Mouse (Mus musculus) forebrain, embryonic 11.5 days (tissue): Measurements from ENCODE around the gene Asb8. TPM values are rescaled to one million over a fixed set of nuclear protein-coding genes. Genes with fewer than 3 reads are reported as not detected.

Experiments
- ATAC-seq: fragments of 200-750 bp; cut with Nextera tagmentation; replicated peaks from 2 replicates; pipeline ENCODE4 v1.8.0; 2017; ENCODE audit warnings: moderate TSS enrichment; ENCODE audit not compliant: low FRiP score
- DNase-seq: peaks from one replicate; pipeline ENCODE4 v3.0.0-alpha.2; 2017; ENCODE audit warnings: low spot score
- H3K27ac ChIP-seq: fragments of 300-500 bp; sonication (generic); 2 replicates; pipeline ENCODE4 v1.5.1; 2014; ENCODE audit warnings: low read depth, low read length
- H3K27me3 ChIP-seq: fragments of 300-500 bp; sonication (generic); 2 replicates; pipeline ENCODE4 v1.6.1; 2014; ENCODE audit warnings: mild to moderate bottlenecking, low read length, mixed read lengths; ENCODE audit not compliant: control insufficient read depth, insufficient read depth
- H3K36me3 ChIP-seq: fragments of 300-500 bp; sonication (generic); 2 replicates; pipeline ENCODE4 v1.6.1; 2014; ENCODE audit warnings: mild to moderate bottlenecking, low read length, moderate library complexity, mixed read lengths; ENCODE audit not compliant: control insufficient read depth, insufficient read depth
- H3K4me1 ChIP-seq: fragments of 300-500 bp; sonication (generic); replicated peaks from 2 replicates; pipeline ENCODE4 v1.6.1; 2014; ENCODE audit warnings: low read length, mixed read lengths; ENCODE audit not compliant: control insufficient read depth, insufficient read depth
- H3K4me2 ChIP-seq: fragments of 300-500 bp; sonication (generic); 2 replicates; pipeline ENCODE4 v1.6.1; 2014; ENCODE audit warnings: low read depth, mild to moderate bottlenecking, low read length, moderate library complexity, mixed read lengths; ENCODE audit not compliant: severe bottlenecking
- H3K4me3 ChIP-seq: fragments of 300-500 bp; sonication (generic); 2 replicates; pipeline ENCODE4 v1.5.1; 2014; ENCODE audit warnings: low read depth, low read length
- H3K9ac ChIP-seq: fragments of 300-500 bp; sonication (generic); 2 replicates; pipeline ENCODE4 v1.6.1; 2014; ENCODE audit warnings: low read length
- H3K9me3 ChIP-seq: fragments of 300-500 bp; sonication (generic); 2 replicates; pipeline ENCODE4 v1.6.1; 2016; ENCODE audit warnings: low read length, mixed read lengths; ENCODE audit not compliant: control insufficient read depth
- WGBS: fragments of 180-500 bp; shearing (Covaris S2); extraction: QIAGEN DNeasy Blood & Tissue Kit; methylation state at CpG from one replicate; pipeline ENCODE4 v1.1.7; 2014; 5-methylcytosine and 5-hydroxymethylcytosine counted together
- polyA plus RNA-seq: library from polyadenylated mRNA; unstranded; fragments of >200 nt; fragmentation: Nextera tagmentation; extraction: Ambion mirVana; gene quantifications from 2 replicates; pipeline ENCODE4 v1.2.1, GENCODE M21; 2014

Gene Asb8
- polyA plus RNA-seq, 1 experiment from 2014 or later, result 47.4 TPM

DNA sequence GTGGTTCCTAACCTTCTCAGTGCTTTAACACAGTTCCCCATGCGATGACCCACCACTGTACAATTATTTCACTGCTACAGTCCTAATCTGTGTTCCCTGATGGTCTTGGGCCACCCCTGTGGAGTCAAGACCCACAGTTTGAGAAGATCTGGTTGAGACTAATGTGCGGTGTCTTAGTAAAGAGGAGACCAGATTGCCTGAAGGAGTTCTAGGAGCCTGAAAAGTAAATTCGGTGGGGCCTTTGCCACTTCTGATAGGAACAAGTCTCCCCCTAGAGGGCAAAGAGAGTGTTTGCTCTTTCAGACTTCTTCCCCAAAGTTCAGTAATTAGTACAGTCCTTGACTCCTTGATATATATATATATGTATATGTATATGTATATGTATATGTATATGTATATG, 11.8 kb downstream of the Asb8 start:
- no peak for DNase-seq
- H3K27ac ChIP-seq, result no peak overlapping the region
- no peaks in the 10 kb centered on the region for H3K9me3 ChIP-seq
- H3K4me2 ChIP-seq, result no peak overlapping the region
- H3K36me3 ChIP-seq, result no peaks in the 10 kb centered on the region
- H3K27me3 ChIP-seq, result no peaks in the 10 kb centered on the region
- H3K9ac ChIP-seq, result no peak overlapping the region
- H3K4me1 ChIP-seq, result no peaks in the 10 kb centered on the region
- 33% methylated on average over 3 of the region's 3 CpGs for WGBS
- ATAC-seq, result no peak
- no peak overlapping the region for H3K4me3 ChIP-seq

DNA sequence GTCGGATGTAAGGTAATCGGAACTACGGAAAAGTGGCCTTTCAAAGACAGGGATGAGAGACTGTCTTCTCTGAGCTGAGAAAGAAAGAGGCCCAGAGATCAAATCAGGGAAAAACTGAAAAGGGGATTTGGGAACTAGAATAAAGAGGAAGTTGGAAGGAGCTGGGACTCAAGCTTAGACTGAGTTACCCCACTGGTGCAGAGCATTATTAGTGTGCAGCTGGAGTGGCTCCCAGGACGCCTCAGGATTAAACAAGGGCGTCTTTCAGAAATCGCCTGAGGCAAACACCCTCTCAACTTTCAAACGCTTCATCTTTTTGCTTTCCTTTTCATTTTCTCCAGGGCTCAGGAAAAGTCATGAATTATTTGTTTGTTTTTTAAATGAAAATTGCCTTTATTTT, 12.5 kb downstream of the Asb8 start:
- no peaks in the 10 kb centered on the region for H3K9me3 ChIP-seq
- no peak overlapping the region for H3K27ac ChIP-seq
- no peak for ATAC-seq
- H3K4me2 ChIP-seq, result no peak overlapping the region
- H3K4me1 ChIP-seq, result no peaks in the 10 kb centered on the region
- 64% methylated on average over 7 of the region's 7 CpGs for WGBS
- DNase-seq, result no peak
- no peak overlapping the region for H3K9ac ChIP-seq
- H3K4me3 ChIP-seq, result no peak overlapping the region
- no peaks in the 10 kb centered on the region for H3K36me3 ChIP-seq
- no peaks in the 10 kb centered on the region for H3K27me3 ChIP-seq

DNA sequence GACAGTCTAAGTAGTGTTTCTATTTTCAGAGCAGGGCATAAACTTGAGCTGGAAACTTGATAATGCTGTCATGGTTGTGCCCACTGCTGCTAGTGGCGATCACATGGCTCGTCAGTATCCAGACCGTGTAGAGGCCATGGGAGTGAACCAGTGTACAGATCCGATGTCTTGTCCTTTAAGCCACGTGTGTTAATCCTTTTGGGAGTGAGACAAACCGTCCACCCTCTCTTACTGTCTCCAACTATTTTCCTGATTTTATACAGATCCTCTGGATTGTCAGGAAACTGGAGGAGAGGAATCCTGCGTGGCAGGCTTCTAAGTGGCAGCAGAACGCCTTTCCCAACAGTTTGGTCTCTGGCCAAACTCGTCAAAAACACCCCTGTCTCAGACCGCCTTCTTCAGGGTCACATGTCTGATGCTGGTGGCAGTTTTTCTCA, 16.2 kb downstream of the Asb8 start:
- Histone ChIP-seq H3K27me3 (no peaks in the 10 kb centered on the region), H3K36me3 (no peaks in the 10 kb centered on the region), H3K4me3 (no peak overlapping the region), H3K4me1 (peaks cover 3% of the 10 kb centered on the region; the same call in 1 of the 2 replicates), H3K27ac (no peak overlapping the region), H3K9me3 (no peaks in the 10 kb centered on the region), H3K9ac (no peak overlapping the region), H3K4me2 (no peak overlapping the region)
- DNase-seq (no peak), ATAC-seq (no peak)
- 81% methylated on average over 10 of the region's 10 CpGs for WGBS

DNA sequence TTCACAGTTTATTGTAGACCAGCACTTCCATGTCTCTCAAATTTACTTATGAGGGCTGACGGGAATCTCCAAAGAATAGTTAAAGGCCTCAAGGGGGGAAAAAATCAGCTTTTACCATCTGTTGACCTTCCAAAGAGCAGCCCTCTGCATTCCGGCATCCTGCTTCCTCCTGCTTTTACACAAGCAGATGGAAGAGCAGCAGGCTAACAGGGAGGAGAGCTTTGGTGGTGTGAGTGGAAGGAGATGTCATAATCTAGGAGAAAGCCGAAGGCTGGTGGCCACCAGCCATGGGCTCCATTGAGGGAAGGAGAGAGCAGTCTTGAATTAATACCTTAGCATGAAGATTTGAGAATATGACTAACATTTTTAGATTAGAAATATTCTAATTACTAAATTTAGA, 17.1 kb downstream of the Asb8 start:
- DNase-seq, result no peak
- no peaks in the 10 kb centered on the region for H3K9me3 ChIP-seq
- H3K36me3 ChIP-seq, result no peaks in the 10 kb centered on the region
- H3K4me3 ChIP-seq, result no peak overlapping the region
- no peak for ATAC-seq
- H3K9ac ChIP-seq, result no peak overlapping the region
- H3K4me1 ChIP-seq, result peaks cover 3% of the 10 kb centered on the region; the same call in 1 of the 2 replicates
- WGBS, result 92% methylated on average over 3 of the region's 3 CpGs
- no peak overlapping the region for H3K4me2 ChIP-seq
- H3K27ac ChIP-seq, result no peak overlapping the region
- no peaks in the 10 kb centered on the region for H3K27me3 ChIP-seq

- WGBS, result 1% methylated on average over 38 of the region's 38 CpGs
- Histone ChIP-seq H3K27ac (0 out of 2 replicates have a peak overlapping the region, but pooled peaks have one; percentile 6), H3K9me3 (no peaks in the 10 kb centered on the region), H3K4me3 (peak overlapping the region; percentile 94), H3K4me2 (peak overlapping the region; percentile 92), H3K27me3 (no peaks in the 10 kb centered on the region), H3K9ac (peak overlapping the region; percentile 91), H3K4me1 (peaks cover 3% of the 10 kb centered on the region; the same call in 1 of the 2 replicates), H3K36me3 (no peaks in the 10 kb centered on the region)
- ATAC-seq (peak; percentile 97), DNase-seq (peak; percentile 97)
Measured at GRCm38 (mm10) chr15:98145559-98146181, 19.8 kb downstream of the Asb8 start.

DNA sequence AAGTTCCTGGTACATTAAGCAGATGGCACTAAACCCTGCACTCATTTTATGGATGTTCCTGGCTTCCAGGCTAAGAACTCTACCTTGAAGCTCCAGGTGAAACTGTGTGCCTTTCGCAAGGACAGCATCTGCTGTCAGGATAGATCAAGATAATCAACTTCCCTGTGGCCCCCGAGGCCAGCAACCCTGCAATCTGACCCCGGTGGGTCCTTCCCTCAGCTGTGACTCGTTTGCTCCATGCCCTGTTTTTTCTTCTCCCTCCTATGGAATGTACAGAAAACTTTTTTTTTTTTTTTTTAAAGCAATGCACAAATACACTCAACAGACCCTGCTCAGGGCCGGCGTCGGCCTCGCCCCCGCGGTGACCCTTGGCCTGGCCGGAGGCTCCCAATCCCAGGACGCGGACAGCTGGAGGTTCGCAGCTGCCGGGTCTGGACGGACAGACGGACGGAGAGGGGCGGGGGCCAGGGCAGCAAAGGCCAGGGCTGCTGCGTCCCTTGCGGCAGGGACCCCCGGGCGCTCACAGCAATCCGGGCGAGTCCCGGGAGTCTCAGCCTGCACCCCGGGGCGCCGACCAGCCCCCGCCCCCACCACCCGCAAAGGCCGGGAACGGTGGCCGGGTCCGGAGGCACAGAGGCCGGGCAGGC, 20.4 kb downstream of the Asb8 start:
- 0 out of 2 replicates have a peak overlapping the region, but pooled peaks have one; percentile 6 for H3K27ac ChIP-seq
- H3K9me3 ChIP-seq, result no peaks in the 10 kb centered on the region
- no peak for DNase-seq
- peaks cover 3% of the 10 kb centered on the region; the same call in 1 of the 2 replicates for H3K4me1 ChIP-seq
- H3K4me2 ChIP-seq, result peak overlapping the region; percentile 92
- H3K36me3 ChIP-seq, result no peaks in the 10 kb centered on the region
- ATAC-seq, result peak; percentile 67; the same call in 1 of the 2 replicates
- H3K4me3 ChIP-seq, result peak overlapping the region; percentile 94
- no peaks in the 10 kb centered on the region for H3K27me3 ChIP-seq
- peak overlapping the region; percentile 91 for H3K9ac ChIP-seq
- WGBS, result under 1% methylated on average over 36 of the region's 36 CpGs

GRCm38 (mm10) chr15:98142515-98142914, 22.9 kb downstream of the Asb8 start:
- no peak for DNase-seq
- Histone ChIP-seq H3K27ac (no peak overlapping the region), H3K9me3 (no peaks in the 10 kb centered on the region), H3K4me3 (no peak overlapping the region), H3K4me2 (no peak overlapping the region), H3K27me3 (no peaks in the 10 kb centered on the region), H3K36me3 (no peaks in the 10 kb centered on the region; the same call in 1 of the 2 replicates), H3K4me1 (peaks cover 3% of the 10 kb centered on the region; the same call in 1 of the 2 replicates), H3K9ac (no peak overlapping the region)
- no peak for ATAC-seq
- WGBS, result 86% methylated on average over 9 of the region's 10 CpGs

GRCm38 (mm10) chr15:98140809-98141208, 24.6 kb downstream of the Asb8 start:
- WGBS, result 94% methylated on average over 5 of the region's 5 CpGs
- Histone ChIP-seq H3K4me3 (no peak overlapping the region), H3K9me3 (no peaks in the 10 kb centered on the region), H3K27ac (no peak overlapping the region), H3K4me1 (peaks cover 3% of the 10 kb centered on the region; the same call in 1 of the 2 replicates), H3K9ac (no peak overlapping the region), H3K36me3 (no peaks in the 10 kb centered on the region; the same call in 1 of the 2 replicates), H3K27me3 (no peaks in the 10 kb centered on the region), H3K4me2 (no peak overlapping the region)
- ATAC-seq (no peak), DNase-seq (no peak)
